Mouse (Mus musculus) ovary, adult 18-20 months (tissue): ENCODE results near the gene Olfr1451.
"Not testable (repeated sequence)": the region's sequence is repeated elsewhere in the genome, so short reads cannot be mapped to it uniquely, and the experiment has no call there.

Experiments
- DNase-seq: peaks from one replicate; pipeline ENCODE4 v3.0.0; 2022; ENCODE audit warnings: low spot score, mixed read lengths

Gene Olfr1451

GRCm38 (mm10) chr19:12994714-12995113 is at the start of gene Olfr1451:
Olfr1451 (plus strand) TSS chr19:12995014.
- DNase-seq: no peak

- no peak for DNase-seq
These were observed 44.9 kb upstream of the Olfr1451 start, which contains the start of gene Olfr1450 for GRCm38 (mm10) chr19:12949958-12950357. Olfr1450 (plus strand) TSS chr19:12950258.

DNA sequence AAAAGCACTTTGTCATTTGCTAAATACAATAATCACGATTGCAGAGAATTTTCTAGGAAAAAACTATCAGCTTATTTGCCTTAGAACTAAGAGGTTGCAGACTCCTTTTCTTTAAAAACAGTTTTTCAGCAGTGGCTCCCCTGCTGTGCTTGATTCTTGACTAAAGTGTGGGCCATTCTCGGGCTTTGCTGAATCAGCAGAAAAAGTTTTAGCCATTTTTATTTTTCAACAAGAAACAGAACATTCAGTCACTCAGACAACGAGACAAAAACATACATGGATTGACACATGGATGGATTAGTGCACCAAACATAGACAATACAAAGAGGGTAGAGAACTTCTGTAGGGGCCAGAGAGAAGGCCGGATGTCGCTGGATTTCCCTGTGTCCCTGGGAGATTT is 24.7 kb upstream of the Olfr1451 start:
- DNase-seq: not testable (repeated sequence)

- not testable (repeated sequence) for DNase-seq
These were observed 2.5 kb upstream of the Olfr1451 start for GRCm38 (mm10) chr19:12992316-12992715.

GRCm38 (mm10) chr19:13028227-13028626 is 33.4 kb downstream of the Olfr1451 start, which contains the start of gene Olfr1453:
Olfr1453 (minus strand) TSS chr19:13028327.
- no peak for DNase-seq
